Mouse (Mus musculus) brain, embryonic 14.5 days (tissue): ENCODE data around the gene Cdk14. TPM values are rescaled to one million over a fixed set of nuclear protein-coding genes. Genes with fewer than 3 reads are reported as not detected.
A peak's percentile ranks its signal among the peaks of the same experiment; 100 is the strongest.

ENCODE experiments used
- DNase-seq: peaks from one replicate; pipeline ENCODE4 v3.0.0-alpha.2; 2011; ENCODE audit warnings: low read depth
- CTCF ChIP-seq: fragments of 200-500 bp; IDR thresholded peaks from 2 replicates; pipeline ENCODE4 v1.5.1; 2012; ENCODE audit warnings: inconsistent platforms, mild to moderate bottlenecking, moderate library complexity, borderline replicate concordance; ENCODE audit not compliant: insufficient read depth, insufficient read length; ENCODE audit errors: extremely low read depth
- POLR2A ChIP-seq: fragments of 200-500 bp; IDR thresholded peaks from 2 replicates; pipeline ENCODE4 v1.6.1; 2012; ENCODE audit warnings: mild to moderate bottlenecking, inconsistent platforms, borderline replicate concordance; ENCODE audit not compliant: poor library complexity, insufficient read depth, insufficient read length, severe bottlenecking; ENCODE audit errors: extremely low read depth
- polyA plus RNA-seq: library from polyadenylated mRNA; depleted of rRNA; stranded (reverse); fragments of >200 nt; gene quantifications from 2 replicates; pipeline ENCODE4 v1.2.3, GENCODE M21; 2012

Cdk14 gene
- polyA plus RNA-seq, 1 experiment = 33.3 TPM

DNA sequence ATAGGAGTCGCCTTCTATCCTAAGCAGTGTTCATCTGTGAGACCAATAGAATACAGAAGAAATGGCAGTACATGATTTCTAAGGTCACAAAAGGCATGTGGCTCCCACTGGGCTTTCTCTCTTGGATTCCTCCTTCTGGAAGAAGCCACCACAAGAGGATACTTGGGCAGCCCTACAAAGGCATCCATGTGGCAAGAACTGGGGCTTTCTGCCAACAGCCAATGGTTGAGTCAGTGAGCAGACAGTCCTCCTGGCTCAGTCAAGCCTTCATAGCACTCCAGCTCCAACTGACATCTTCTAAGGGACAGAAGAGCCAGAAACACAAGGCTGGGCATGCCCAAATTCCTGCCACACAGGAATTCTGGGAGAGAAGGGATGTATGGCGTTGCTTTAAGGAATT is 93.4 kb downstream of the Cdk14 start:
- no peak for DNase-seq
- no peak for TF ChIP-seq CTCF
- no peak for TF ChIP-seq POLR2A

DNA sequence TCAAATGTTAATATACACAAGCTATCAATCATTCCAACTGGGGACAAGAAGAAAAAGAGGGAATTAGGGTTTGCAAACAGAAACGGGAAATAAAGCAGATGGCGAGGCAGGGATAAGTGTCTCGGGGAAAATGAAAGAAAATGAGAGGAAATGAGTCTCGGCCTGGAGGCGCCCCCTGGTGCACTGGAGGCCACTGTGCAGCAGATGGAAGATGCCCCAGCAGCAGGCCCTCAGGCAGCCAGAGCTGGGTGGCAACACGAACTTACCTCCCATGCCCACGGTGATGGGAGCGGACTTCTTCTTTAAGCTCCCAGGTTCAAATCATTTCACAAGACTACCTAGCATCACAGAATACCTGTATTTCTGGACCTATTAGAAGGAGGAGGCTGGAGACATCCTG is 97.4 kb downstream of the Cdk14 start:
- no peak for DNase-seq
- TF ChIP-seq POLR2A = no peak
- peak; percentile 15; the same call in 1 of the 2 replicates for TF ChIP-seq CTCF

DNA sequence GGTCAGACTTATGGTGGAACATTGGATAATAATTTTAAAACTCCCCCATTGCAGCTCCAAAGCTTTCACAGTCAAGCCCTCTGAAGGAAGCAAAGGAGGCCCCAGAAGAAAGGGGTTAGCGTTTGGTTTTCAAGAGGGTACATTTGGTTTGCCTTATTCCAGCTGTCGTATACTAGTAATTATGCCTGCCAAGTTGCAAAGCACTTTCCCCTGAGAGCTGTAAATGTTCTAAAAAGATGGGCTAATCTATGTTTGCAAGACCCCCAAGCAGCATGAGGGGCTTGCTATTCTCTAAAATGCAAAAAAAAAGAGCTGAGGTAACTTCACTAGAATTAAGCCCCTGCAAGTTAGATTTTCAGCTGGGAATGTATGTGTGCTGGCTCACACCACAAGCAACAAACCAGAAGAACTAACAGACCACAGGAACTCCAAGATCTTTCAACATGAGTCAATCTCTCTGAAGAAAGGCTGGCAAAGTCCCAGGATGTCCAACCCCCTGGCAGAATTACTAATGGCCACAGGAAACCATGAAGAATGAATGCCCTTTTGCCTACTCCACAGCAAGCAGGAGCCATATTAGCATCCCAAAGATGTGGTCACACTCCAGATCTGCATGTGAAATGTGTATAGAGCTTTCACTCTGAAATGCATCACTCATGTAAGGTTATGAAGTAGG is 99.5 kb downstream of the Cdk14 start:
- DNase-seq = peak; percentile 71
- TF ChIP-seq POLR2A = no peak
- TF ChIP-seq CTCF = no peak

GRCm38 (mm10) chr5:5319824-5320505 is 100.1 kb downstream of the Cdk14 start:
- TF ChIP-seq CTCF (no peak), POLR2A (no peak)
- DNase-seq = no peak

GRCm38 (mm10) chr5:5314270-5314669 is 105.8 kb downstream of the Cdk14 start:
- DNase-seq = no peak
- TF ChIP-seq POLR2A (no peak), CTCF (no peak)

DNA sequence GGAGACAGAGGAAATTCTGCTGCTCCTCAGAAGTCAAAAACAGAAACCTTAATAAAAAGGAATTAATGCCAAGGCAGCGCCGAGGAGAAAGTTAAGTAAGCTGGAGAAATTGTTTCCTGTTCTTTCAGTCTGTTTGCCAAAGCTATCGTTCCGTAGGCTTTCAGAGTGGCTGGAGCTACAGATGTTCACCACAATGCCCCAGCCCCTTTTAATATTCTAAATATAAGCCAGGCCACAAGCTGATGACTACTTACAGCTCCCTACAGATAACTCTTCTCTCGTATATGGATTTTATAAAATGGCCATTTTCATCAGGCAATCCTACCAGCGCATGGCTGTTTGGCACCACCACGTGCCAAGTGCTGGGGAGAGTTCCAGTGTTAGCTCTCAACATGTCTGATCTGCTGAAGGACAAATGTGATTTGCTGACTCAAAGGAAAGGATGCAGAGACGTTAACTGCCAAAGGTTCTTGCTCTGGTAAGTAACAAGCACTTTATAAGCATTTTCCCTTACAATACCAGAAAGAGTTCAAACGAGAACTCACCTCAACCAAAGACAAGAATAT is 106.8 kb downstream of the Cdk14 start:
- DNase-seq = no peak
- no peak for TF ChIP-seq CTCF
- no peak for TF ChIP-seq POLR2A

- DNase-seq = no peak
- no peak for TF ChIP-seq POLR2A
- no peak for TF ChIP-seq CTCF
These were observed 114.8 kb downstream of the Cdk14 start for GRCm38 (mm10) chr5:5305286-5305685.

GRCm38 (mm10) chr5:5303102-5303670 is 116.9 kb downstream of the Cdk14 start:
- TF ChIP-seq POLR2A (no peak), CTCF (no peak)
- DNase-seq = no peak

- no peak for TF ChIP-seq POLR2A
- DNase-seq = no peak
These were observed 118.5 kb downstream of the Cdk14 start for GRCm38 (mm10) chr5:5301571-5302079.

GRCm38 (mm10) chr5:5300998-5301397 is 119.1 kb downstream of the Cdk14 start:
- DNase-seq = no peak

DNA sequence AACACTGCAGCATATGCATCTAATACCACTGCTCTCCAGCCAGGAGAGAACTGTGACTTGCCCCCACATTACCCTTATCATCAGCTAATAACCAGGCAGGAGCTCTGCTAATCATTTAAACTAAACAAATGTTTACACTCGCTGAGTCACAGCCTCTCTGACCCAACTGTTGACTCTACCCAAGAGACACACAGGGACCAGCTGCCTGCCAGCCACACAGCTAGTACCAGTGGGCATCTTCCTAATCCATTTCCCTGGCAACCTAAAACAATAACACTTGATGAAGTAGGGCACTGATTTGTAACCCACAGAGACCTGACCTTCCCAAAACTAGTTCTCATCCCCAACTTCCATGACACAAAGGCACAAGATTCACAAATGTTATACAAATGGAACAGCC is 119.8 kb downstream of the Cdk14 start:
- TF ChIP-seq CTCF = no peak
- TF ChIP-seq POLR2A = no peak
- no peak for DNase-seq

More at GRCm38 (mm10) chr5:5300998-5301397, 119.1 kb downstream of the Cdk14 start:
- no peak for TF ChIP-seq POLR2A
- no peak for TF ChIP-seq CTCF
